Mouse (Mus musculus) testis, adult 2 months (tissue): ENCODE results near the gene Sox5. TPM values are rescaled to one million over a fixed set of nuclear protein-coding genes. Genes with fewer than 3 reads are reported as not detected.

Experiments
- H3K27ac ChIP-seq: fragments of 200-500 bp; 2 replicates; pipeline ENCODE4 v1.5.1; 2012; ENCODE audit warnings: low read depth, low read length; ENCODE audit not compliant: control insufficient read depth, insufficient read depth
- H3K27me3 ChIP-seq: fragments of 200-500 bp; 2 replicates; pipeline ENCODE4 v1.6.1; 2012; ENCODE audit warnings: mild to moderate bottlenecking, low read length, moderate library complexity; ENCODE audit not compliant: control insufficient read depth, insufficient read depth
- H3K36me3 ChIP-seq: fragments of 200-500 bp; 2 replicates; pipeline ENCODE4 v1.6.1; 2012; ENCODE audit warnings: mild to moderate bottlenecking, low read length; ENCODE audit not compliant: control insufficient read depth, insufficient read depth
- H3K4me1 ChIP-seq: fragments of 200-500 bp; 2 replicates; pipeline ENCODE4 v1.6.1; 2012; ENCODE audit warnings: low read length; ENCODE audit not compliant: control insufficient read depth, insufficient read depth
- H3K4me3 ChIP-seq: fragments of 200-500 bp; 2 replicates; pipeline ENCODE4 v1.5.1; 2012; ENCODE audit warnings: low read depth, mild to moderate bottlenecking, low read length, moderate library complexity, mixed read lengths; ENCODE audit not compliant: control insufficient read depth
- CTCF ChIP-seq: fragments of 200-500 bp; IDR thresholded peaks from 2 replicates; pipeline ENCODE4 v1.5.1; 2012; ENCODE audit warnings: low read depth, mild to moderate bottlenecking, inconsistent platforms, low read length, moderate library complexity; ENCODE audit not compliant: control insufficient read depth, insufficient read depth, insufficient replicate concordance
- POLR2A ChIP-seq: fragments of 200-500 bp; IDR thresholded peaks from 2 replicates; pipeline ENCODE4 v1.6.1; 2012; ENCODE audit warnings: low read depth, mild to moderate bottlenecking, inconsistent platforms, low read length, moderate library complexity; ENCODE audit not compliant: control insufficient read depth
- polyA plus RNA-seq: library from polyadenylated mRNA; depleted of rRNA; stranded (reverse); fragments of >200 nt; gene quantifications from 2 replicates; pipeline ENCODE4 v1.2.3, GENCODE M21; 2012

Gene Sox5
- polyA plus RNA-seq, 1 experiment, result 148 TPM

GRCm38 (mm10) chr6:144523479-144523878 is 258.3 kb downstream of the Sox5 start:
- Histone ChIP-seq H3K4me3 (no peak overlapping the region), H3K36me3 (no peaks in the 10 kb centered on the region), H3K4me1 (no peaks in the 10 kb centered on the region), H3K27ac (no peak overlapping the region), H3K27me3 (no peaks in the 10 kb centered on the region)
- no peak for TF ChIP-seq POLR2A
- TF ChIP-seq CTCF, result no peak

- Histone ChIP-seq H3K27me3 (no peaks in the 10 kb centered on the region), H3K4me1 (no peaks in the 10 kb centered on the region), H3K27ac (no peak overlapping the region), H3K36me3 (no peaks in the 10 kb centered on the region), H3K4me3 (no peak overlapping the region)
- no peak for TF ChIP-seq POLR2A
- no peak for TF ChIP-seq CTCF
Measured at GRCm38 (mm10) chr6:144518811-144519210, 263.0 kb downstream of the Sox5 start.

- TF ChIP-seq CTCF (no peak), POLR2A (no peak)
- Histone ChIP-seq H3K4me1 (no peaks in the 10 kb centered on the region), H3K4me3 (no peak overlapping the region), H3K36me3 (no peaks in the 10 kb centered on the region), H3K27me3 (no peaks in the 10 kb centered on the region), H3K27ac (no peak overlapping the region)
Measured at GRCm38 (mm10) chr6:144515905-144516304, 265.9 kb downstream of the Sox5 start.

GRCm38 (mm10) chr6:144513761-144514160 is 268.0 kb downstream of the Sox5 start:
- Histone ChIP-seq H3K27me3 (no peaks in the 10 kb centered on the region), H3K4me3 (no peak overlapping the region), H3K27ac (no peak overlapping the region), H3K36me3 (no peaks in the 10 kb centered on the region), H3K4me1 (no peaks in the 10 kb centered on the region)
- TF ChIP-seq CTCF (no peak), POLR2A (no peak)

- Histone ChIP-seq H3K27me3 (no peaks in the 10 kb centered on the region), H3K4me3 (no peak overlapping the region), H3K27ac (no peak overlapping the region), H3K36me3 (no peaks in the 10 kb centered on the region), H3K4me1 (no peaks in the 10 kb centered on the region)
- TF ChIP-seq POLR2A, result no peak
- TF ChIP-seq CTCF, result no peak
Measured at GRCm38 (mm10) chr6:144511925-144512324, 269.9 kb downstream of the Sox5 start.

- Histone ChIP-seq H3K36me3 (no peaks in the 10 kb centered on the region), H3K4me3 (no peak overlapping the region), H3K27me3 (no peaks in the 10 kb centered on the region), H3K4me1 (no peaks in the 10 kb centered on the region), H3K27ac (no peak overlapping the region)
- TF ChIP-seq CTCF (no peak), POLR2A (no peak)
Measured at GRCm38 (mm10) chr6:144510147-144510546, 271.6 kb downstream of the Sox5 start.

- no peak overlapping the region for H3K4me3 ChIP-seq
- no peaks in the 10 kb centered on the region for H3K27me3 ChIP-seq
- H3K27ac ChIP-seq, result no peak overlapping the region
- H3K36me3 ChIP-seq, result no peaks in the 10 kb centered on the region
- no peaks in the 10 kb centered on the region for H3K4me1 ChIP-seq
- TF ChIP-seq CTCF (no peak), POLR2A (no peak)
Measured at GRCm38 (mm10) chr6:144504197-144504551, 277.6 kb downstream of the Sox5 start.

GRCm38 (mm10) chr6:144503399-144504196 is 278.2 kb downstream of the Sox5 start:
- Histone ChIP-seq H3K36me3 (no peaks in the 10 kb centered on the region), H3K27ac (no peak overlapping the region), H3K4me1 (no peaks in the 10 kb centered on the region), H3K27me3 (no peaks in the 10 kb centered on the region), H3K4me3 (no peak overlapping the region)
- no peak for TF ChIP-seq CTCF
- TF ChIP-seq POLR2A, result no peak
